8 mouse cellular contexts compared by ENCODE assay signal in the genomic region with DNA sequence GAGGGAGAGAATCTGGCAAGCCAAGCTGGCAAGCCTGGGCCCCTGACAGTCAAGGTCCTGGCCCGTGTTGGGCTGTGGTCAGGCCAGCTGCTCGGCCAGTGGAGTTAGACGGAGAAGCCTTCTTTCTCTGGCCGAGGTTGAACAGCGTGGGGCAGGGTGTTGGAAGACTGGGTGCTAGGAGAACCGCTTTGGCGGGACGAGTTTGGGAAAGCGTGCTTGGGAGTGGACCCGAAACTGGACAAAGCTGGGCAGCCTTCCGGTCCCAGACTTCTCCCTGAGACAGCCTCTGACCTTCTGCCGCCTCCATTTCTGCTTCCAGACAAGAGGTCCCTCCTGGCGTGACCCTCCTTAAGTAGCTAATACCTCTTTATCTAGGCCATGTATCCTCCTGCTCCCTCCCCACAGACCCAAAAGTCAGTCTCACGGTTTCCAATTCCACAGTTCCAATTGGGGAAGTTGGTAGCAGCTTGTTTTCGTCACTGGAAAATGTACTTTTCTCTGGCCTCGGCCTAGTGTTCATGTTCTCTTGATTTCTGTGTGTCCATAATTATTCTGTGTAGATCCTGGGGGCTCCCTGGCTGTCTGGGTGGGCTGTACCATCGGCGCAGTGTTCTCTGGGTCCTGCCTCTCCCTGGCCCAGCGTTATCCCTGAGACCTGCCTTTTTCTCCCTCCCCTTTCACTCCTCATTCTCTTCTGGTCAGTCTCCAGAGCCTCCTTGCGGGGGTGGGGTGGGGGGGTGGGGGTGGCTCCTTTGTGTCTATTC. TPM values are rescaled to one million over a fixed set of nuclear protein-coding genes. Genes with fewer than 3 reads are reported as not detected.
A peak's percentile ranks its signal among the peaks of the same experiment; 100 is the strongest.
DNase-seq lines count a peak whose midpoint lies in the region; ATAC-seq and TF ChIP-seq lines count a peak whose summit lies in the region.

No protein-coding gene starts in this region.

- H3K4me1 ChIP-seq in cortical plate, adult 2 months (ENCODE audit: control insufficient read depth, insufficient read depth, low read length), result peaks cover 5% of the 10 kb centered on the region; the same call in 1 of the 2 replicates
- peaks cover 41% of the 10 kb centered on the region for H3K4me1 ChIP-seq in heart, embryonic 16.5 days (ENCODE audit: control insufficient read depth, insufficient read depth, low read length)
- peaks cover 57% of the 10 kb centered on the region for H3K4me1 ChIP-seq in liver, embryonic 11.5 days (replicated peaks; ENCODE audit: control insufficient read depth, insufficient read depth, low read length)
- peaks cover 52% of the 10 kb centered on the region for H3K4me1 ChIP-seq in neural tube, embryonic 13.5 days (replicated peaks)

- no peaks in the 10 kb centered on the region for H3K36me3 ChIP-seq in heart, embryonic 16.5 days (ENCODE audit: control insufficient read depth, insufficient read depth)
- H3K36me3 ChIP-seq in liver, embryonic 11.5 days (ENCODE audit: control insufficient read depth, insufficient read depth, low read length), result no peaks in the 10 kb centered on the region
- H3K36me3 ChIP-seq in neural tube, embryonic 13.5 days, result no peaks in the 10 kb centered on the region

- no peak for TF ChIP-seq POLR2A in cortical plate, adult 2 months (IDR thresholded peaks at IDR 0.05; ENCODE audit: extremely low read depth, insufficient read depth, low read length)

- peak overlapping the region; percentile 77 for H3K4me2 ChIP-seq in heart, embryonic 16.5 days (ENCODE audit: low read depth, low read length)
- H3K4me2 ChIP-seq in liver, embryonic 11.5 days, result peak overlapping the region; percentile 87
- peak overlapping the region; percentile 68 for H3K4me2 ChIP-seq in neural tube, embryonic 13.5 days

- no peaks in the 10 kb centered on the region for H3K27me3 ChIP-seq in heart, embryonic 16.5 days (ENCODE audit: control insufficient read depth, insufficient read depth, low read length)
- no peaks in the 10 kb centered on the region for H3K27me3 ChIP-seq in liver, embryonic 11.5 days (replicated peaks; ENCODE audit: control insufficient read depth, insufficient read depth, low read length)
- H3K27me3 ChIP-seq in neural tube, embryonic 13.5 days, result peaks cover 19% of the 10 kb centered on the region

- no peaks in the 10 kb centered on the region for H3K9me3 ChIP-seq in heart, embryonic 16.5 days (replicated peaks; ENCODE audit: control insufficient read depth, low read length)
- H3K9me3 ChIP-seq in liver, embryonic 11.5 days (ENCODE audit: control insufficient read depth, low read length), result no peaks in the 10 kb centered on the region
- no peaks in the 10 kb centered on the region for H3K9me3 ChIP-seq in neural tube, embryonic 13.5 days

- ATAC-seq in heart, embryonic 16.5 days (replicated peaks; ENCODE audit: extremely low read depth, insufficient read depth, low FRiP score), result 0 out of 2 replicates have a peak, but pooled peaks have one; percentile 1
- no peak for ATAC-seq in liver, embryonic 11.5 days (replicated peaks; ENCODE audit: low FRiP score)
- no peak for ATAC-seq in neural tube, embryonic 13.5 days (ENCODE audit: low read depth)

- H3K9ac ChIP-seq in heart, embryonic 16.5 days (ENCODE audit: low read length), result peak overlapping the region; percentile 87
- peak overlapping the region; percentile 65 for H3K9ac ChIP-seq in liver, embryonic 11.5 days (ENCODE audit: low read depth, low read length)
- peak overlapping the region; percentile 75 for H3K9ac ChIP-seq in neural tube, embryonic 13.5 days

- H3K27ac ChIP-seq in cortical plate, adult 2 months (ENCODE audit: insufficient read depth, low read length), result peak overlapping the region; percentile 48; the same call in 1 of the 2 replicates
- peak overlapping the region; percentile 88 for H3K27ac ChIP-seq in heart, embryonic 16.5 days (ENCODE audit: low read length)
- H3K27ac ChIP-seq in liver, embryonic 11.5 days (ENCODE audit: low read depth, low read length), result peak overlapping the region; percentile 62
- peak overlapping the region; percentile 33; the same call in 1 of the 2 replicates for H3K27ac ChIP-seq in neural tube, embryonic 13.5 days (replicated peaks)

- 14% methylated on average over 20 of the region's 20 CpGs for WGBS in heart, embryonic 16.5 days
- WGBS in liver, embryonic 11.5 days, result 6% methylated on average over 20 of the region's 20 CpGs
- WGBS in neural tube, embryonic 13.5 days, result 10% methylated on average over 20 of the region's 20 CpGs

- no peak for TF ChIP-seq CTCF in cortical plate, adult 2 months (IDR thresholded peaks at IDR 0.05; ENCODE audit: extremely low read depth, insufficient read depth, low read length)

- H3K4me3 ChIP-seq in cortical plate, adult 2 months (ENCODE audit: insufficient read depth, low read length), result peak overlapping the region; percentile 39
- peak overlapping the region; percentile 74 for H3K4me3 ChIP-seq in heart, embryonic 16.5 days (ENCODE audit: low read length)
- H3K4me3 ChIP-seq in liver, embryonic 11.5 days (ENCODE audit: low read depth, low read length), result peak overlapping the region; percentile 66
- peak overlapping the region; percentile 49 for H3K4me3 ChIP-seq in neural tube, embryonic 13.5 days

- DNase-seq in heart, adult 11 months, result peak; percentile 94
- no peak for DNase-seq in heart, adult 8-10 months (ENCODE audit: low spot score)
- DNase-seq in liver, embryonic 11.5 days (ENCODE audit: low spot score), result no peak
- no peak for DNase-seq in layer of hippocampus, adult 11-12 months (ENCODE audit: low spot score)
- DNase-seq in thymus, postnatal 36 days, result no peak

RNA-seq across cellular contexts. Expression of gene Tnfrsf1a, which starts 1.3 kb away (rescaled TPM):
- 10 to 100 TPM; 50.4 to 54.8 (median 52.8) TPM for total RNA-seq in heart, adult 8-10 months (2022)
- polyA plus RNA-seq in cortical plate, adult 2 months (2012; rRNA removed), result 13.6 and 14.9 TPM in 2 replicates
- 54.2 and 54.8 TPM in 2 replicates for polyA plus RNA-seq in heart, embryonic 16.5 days (2015; fragmentation: Nextera tagmentation; extraction: Ambion mirVana)
- polyA plus RNA-seq in liver, embryonic 11.5 days (2014; fragmentation: Nextera tagmentation; extraction: Ambion mirVana), result 37.0 and 38.0 TPM in 2 replicates
- 17.5 and 21.5 TPM in 2 replicates for polyA plus RNA-seq in neural tube, embryonic 13.5 days (2015; fragmentation: Nextera tagmentation; extraction: Ambion mirVana)

RNA-seq across cellular contexts. Expression of gene Scnn1a, which starts 30.0 kb away (rescaled TPM):
- under 1 TPM; 0.46 to 0.80 (median 0.58) TPM for total RNA-seq in heart, adult 8-10 months (2022)
- polyA plus RNA-seq in cortical plate, adult 2 months (2012; rRNA removed), result 4.0 and 4.7 TPM in 2 replicates
- 2.6 and 2.9 TPM in 2 replicates for polyA plus RNA-seq in heart, embryonic 16.5 days (2015; fragmentation: Nextera tagmentation; extraction: Ambion mirVana)
- polyA plus RNA-seq in liver, embryonic 11.5 days (2014; fragmentation: Nextera tagmentation; extraction: Ambion mirVana), result 0.55 and 0.74 TPM in 2 replicates
- 0.36 and 0.63 TPM in 2 replicates for polyA plus RNA-seq in neural tube, embryonic 13.5 days (2015; fragmentation: Nextera tagmentation; extraction: Ambion mirVana)

RNA-seq across cellular contexts. Expression of gene Plekhg6, which starts 30.2 kb away (rescaled TPM):
- under 1 TPM in 2 of 4 experiments, not detected in 2; 0.06 to 0.09 TPM for total RNA-seq in heart, adult 8-10 months (2022)
- polyA plus RNA-seq in cortical plate, adult 2 months (2012; rRNA removed), result 0.11 and 0.23 TPM in 2 replicates
- polyA plus RNA-seq in heart, embryonic 16.5 days (2015; fragmentation: Nextera tagmentation; extraction: Ambion mirVana), result 0.25 and 0.41 TPM in 2 replicates
- 0.30 and 0.35 TPM in 2 replicates for polyA plus RNA-seq in liver, embryonic 11.5 days (2014; fragmentation: Nextera tagmentation; extraction: Ambion mirVana)
- 0.23 TPM in 1 of 2 replicates, not detected in the other for polyA plus RNA-seq in neural tube, embryonic 13.5 days (2015; fragmentation: Nextera tagmentation; extraction: Ambion mirVana)

RNA-seq across cellular contexts. Expression of gene Ltbr, which starts 36.7 kb away (rescaled TPM):
- total RNA-seq in heart, adult 8-10 months (2022), result 10 to 100 TPM; 24.4 to 26.2 (median 25.5) TPM
- polyA plus RNA-seq in cortical plate, adult 2 months (2012; rRNA removed), result 10.3 and 10.8 TPM in 2 replicates
- polyA plus RNA-seq in heart, embryonic 16.5 days (2015; fragmentation: Nextera tagmentation; extraction: Ambion mirVana), result 43.0 and 51.4 TPM in 2 replicates
- polyA plus RNA-seq in liver, embryonic 11.5 days (2014; fragmentation: Nextera tagmentation; extraction: Ambion mirVana), result 30.1 and 34.7 TPM in 2 replicates
- 16.3 and 17.5 TPM in 2 replicates for polyA plus RNA-seq in neural tube, embryonic 13.5 days (2015; fragmentation: Nextera tagmentation; extraction: Ambion mirVana)

Comparison
In these comparisons a context has a peak if more than half of its experiments do, and no peak if none do; other contexts are left out.
1. H3K27ac ChIP-seq: peak in every context shown above with its lines; median percentile 88 in heart, embryonic 16.5 days; 62 in liver, embryonic 11.5 days; 48 in cortical plate, adult 2 months; 33 in neural tube, embryonic 13.5 days.